8 mouse cellular contexts compared by ENCODE assay signal in the genomic region with DNA sequence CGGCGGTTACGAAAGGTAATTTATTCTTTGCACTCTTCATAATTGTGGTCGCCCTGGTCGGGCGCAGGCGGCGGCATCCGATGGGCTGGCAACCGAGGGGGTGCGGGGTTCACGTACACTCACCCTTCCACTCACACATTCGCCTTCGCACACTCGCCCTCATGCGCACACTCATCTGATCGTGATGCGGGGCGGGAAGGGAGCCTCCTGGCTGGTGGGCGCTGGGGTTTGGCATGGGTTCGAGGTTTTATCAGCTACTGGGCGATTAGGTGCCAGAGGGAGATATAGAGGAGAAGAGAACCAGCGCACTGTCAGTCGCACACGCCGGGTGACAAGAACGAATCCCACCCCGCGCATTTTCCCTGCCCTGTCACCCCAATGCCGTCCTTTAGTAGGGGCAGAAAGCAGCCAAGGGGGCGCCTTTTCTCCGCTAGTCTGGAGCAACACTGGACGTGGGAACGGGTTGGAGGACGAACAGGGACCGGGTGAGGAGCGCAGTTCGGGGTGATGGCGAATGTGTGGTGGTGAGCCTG. TPM values are rescaled to one million over a fixed set of nuclear protein-coding genes. Genes with fewer than 3 reads are reported as not detected.
DNase-seq lines count a peak whose midpoint lies in the region; ATAC-seq and TF ChIP-seq lines count a peak whose summit lies in the region.

No protein-coding gene starts in this region.

- TF ChIP-seq CTCF in stomach, postnatal 0 days (IDR thresholded peaks at IDR 0.05; ENCODE audit: low read depth): peak; percentile 34

- H3K9me3 ChIP-seq in hindbrain, embryonic 16.5 days (ENCODE audit: control insufficient read depth, low read length): no peaks in the 10 kb centered on the region
- no peaks in the 10 kb centered on the region for H3K9me3 ChIP-seq in limb, embryonic 11.5 days (ENCODE audit: control insufficient read depth, low read length)
- H3K9me3 ChIP-seq in midbrain, embryonic 10.5 days (replicated peaks): no peaks in the 10 kb centered on the region
- no peaks in the 10 kb centered on the region for H3K9me3 ChIP-seq in stomach, postnatal 0 days (ENCODE audit: control insufficient read depth, low read length)

- no peak for TF ChIP-seq EP300 in stomach, postnatal 0 days (optimal IDR thresholded peaks at IDR 0.05)

- peak overlapping the region; percentile 77 for H3K4me2 ChIP-seq in hindbrain, embryonic 16.5 days (ENCODE audit: low read length)
- peak overlapping the region; percentile 90 for H3K4me2 ChIP-seq in limb, embryonic 11.5 days (ENCODE audit: low read depth, severe bottlenecking)
- H3K4me2 ChIP-seq in stomach, postnatal 0 days (replicated peaks; ENCODE audit: low read depth): peak overlapping the region; percentile 85

- WGBS in hindbrain, embryonic 16.5 days: under 1% methylated on average over 39 of the region's 39 CpGs
- WGBS in limb, embryonic 11.5 days: under 1% methylated on average over 39 of the region's 39 CpGs
- under 1% methylated on average over 39 of the region's 39 CpGs for WGBS in midbrain, embryonic 10.5 days
- WGBS in stomach, postnatal 0 days: under 1% methylated on average over 39 of the region's 39 CpGs

- peaks cover 12% of the 10 kb centered on the region for H3K4me1 ChIP-seq in hindbrain, embryonic 16.5 days (ENCODE audit: control insufficient read depth, insufficient read depth, low read depth, low read length)
- 0 out of 2 replicates have a peak, but pooled peaks cover 5% of the 10 kb centered on the region for H3K4me1 ChIP-seq in limb, embryonic 11.5 days (ENCODE audit: control insufficient read depth, insufficient read depth, low read length)
- H3K4me1 ChIP-seq in midbrain, embryonic 10.5 days: peaks cover 41% of the 10 kb centered on the region
- H3K4me1 ChIP-seq in stomach, postnatal 0 days (replicated peaks; ENCODE audit: control insufficient read depth, insufficient read depth): no peaks in the 10 kb centered on the region; the same call in 1 of the 2 replicates

- 0 out of 2 replicates have a peak, but pooled peaks have one; percentile 15 for ATAC-seq in hindbrain, embryonic 16.5 days
- no peak for ATAC-seq in limb, embryonic 11.5 days (ENCODE audit: insufficient number of reproducible peaks, low FRiP score, low TSS enrichment, low read depth)
- no peak for ATAC-seq in stomach, postnatal 0 days (ENCODE audit: low FRiP score, low TSS enrichment)
- no peak for ATAC-seq in megakaryocyte-erythroid progenitor cell, adult 5-6 weeks (replicated peaks; ENCODE audit: low FRiP score, low TSS enrichment, poor library complexity, severe bottlenecking)

- H3K27ac ChIP-seq in hindbrain, embryonic 16.5 days (ENCODE audit: low read depth, low read length): peak overlapping the region; percentile 99
- H3K27ac ChIP-seq in limb, embryonic 11.5 days (replicated peaks; ENCODE audit: low read depth, low read length): peak overlapping the region; percentile 93; the same call in 1 of the 2 replicates
- H3K27ac ChIP-seq in midbrain, embryonic 10.5 days (replicated peaks): peak overlapping the region; percentile 99
- no peak overlapping the region for H3K27ac ChIP-seq in stomach, postnatal 0 days (replicated peaks)

- peak overlapping the region; percentile 91 for H3K4me3 ChIP-seq in hindbrain, embryonic 16.5 days (ENCODE audit: low read length)
- H3K4me3 ChIP-seq in limb, embryonic 11.5 days (ENCODE audit: low read depth, low read length): peak overlapping the region; percentile 68
- H3K4me3 ChIP-seq in midbrain, embryonic 10.5 days: peak overlapping the region; percentile 84
- H3K4me3 ChIP-seq in stomach, postnatal 0 days (ENCODE audit: low read depth, low read length): peak overlapping the region; percentile 65

- peak overlapping the region; percentile 97 for H3K9ac ChIP-seq in hindbrain, embryonic 16.5 days (ENCODE audit: low read depth, low read length)
- peak overlapping the region; percentile 85 for H3K9ac ChIP-seq in limb, embryonic 11.5 days (ENCODE audit: low read length)
- peak overlapping the region; percentile 61 for H3K9ac ChIP-seq in stomach, postnatal 0 days (ENCODE audit: low read length)

- DNase-seq in ZHBTc4 (ENCODE audit: low read depth, low spot score): peak; percentile 31
- DNase-seq in cerebellum, adult 9-11 months: peak; percentile 56
- DNase-seq in frontal cortex, postnatal 36 days (ENCODE audit: low spot score in 2 of 2): peak; percentile 55 to 72
- peak; percentile 61 for DNase-seq in limb, embryonic 11.5 days (ENCODE audit: low spot score)
- DNase-seq in midbrain, embryonic 10.5 days (ENCODE audit: low spot score): peak; percentile 63
- DNase-seq in stomach, postnatal 0 days (ENCODE audit: low spot score): peak; percentile 22

- no peaks in the 10 kb centered on the region for H3K27me3 ChIP-seq in hindbrain, embryonic 16.5 days (replicated peaks; ENCODE audit: control insufficient read depth, insufficient read depth, low read length)
- H3K27me3 ChIP-seq in limb, embryonic 11.5 days (ENCODE audit: control insufficient read depth, insufficient read depth, low read length): no peaks in the 10 kb centered on the region
- peaks cover 31% of the 10 kb centered on the region for H3K27me3 ChIP-seq in midbrain, embryonic 10.5 days (ENCODE audit: low read depth, poor library complexity, severe bottlenecking)
- H3K27me3 ChIP-seq in stomach, postnatal 0 days (ENCODE audit: control insufficient read depth, insufficient read depth, low read length): no peaks in the 10 kb centered on the region

- H3K36me3 ChIP-seq in hindbrain, embryonic 16.5 days (ENCODE audit: control insufficient read depth, insufficient read depth, low read length): no peaks in the 10 kb centered on the region
- H3K36me3 ChIP-seq in limb, embryonic 11.5 days (ENCODE audit: control insufficient read depth, insufficient read depth, low read length): no peaks in the 10 kb centered on the region
- no peaks in the 10 kb centered on the region for H3K36me3 ChIP-seq in midbrain, embryonic 10.5 days
- H3K36me3 ChIP-seq in stomach, postnatal 0 days (ENCODE audit: control insufficient read depth, insufficient read depth, low read length): no peaks in the 10 kb centered on the region

RNA-seq across cellular contexts. Expression of a gene that starts 1.5 kb away (rescaled TPM):
- 67.2 and 69.4 TPM in 2 replicates for polyA plus RNA-seq in hindbrain, embryonic 16.5 days (2015; fragmentation: Nextera tagmentation; extraction: Ambion mirVana)
- polyA plus RNA-seq in limb, embryonic 11.5 days (2014; fragmentation: Nextera tagmentation; extraction: Ambion mirVana): 23.9 and 28.9 TPM in 2 replicates
- 11.7 and 16.4 TPM in 2 replicates for polyA plus RNA-seq in midbrain, embryonic 10.5 days (2016; fragmentation: Nextera tagmentation; extraction: Ambion mirVana)
- polyA plus RNA-seq in stomach, postnatal 0 days (2015; fragmentation: Nextera tagmentation; extraction: Ambion mirVana): 4.6 and 5.5 TPM in 2 replicates
- not detected in 2 replicates for total RNA-seq in megakaryocyte-erythroid progenitor cell, adult 5-6 weeks (2014; fragmentation: Nextera tagmentation)
- total RNA-seq in megakaryocyte-erythroid progenitor cell, adult 5-6 weeks (2017): not detected in 2 replicates
